Mouse (Mus musculus): ENCODE measurements around the gene D10Jhu81e.
"Not testable (repeated sequence)": the region's sequence is repeated elsewhere in the genome, so short reads cannot be mapped to it uniquely, and the experiment has no call there.

Gene D10Jhu81e

DNA sequence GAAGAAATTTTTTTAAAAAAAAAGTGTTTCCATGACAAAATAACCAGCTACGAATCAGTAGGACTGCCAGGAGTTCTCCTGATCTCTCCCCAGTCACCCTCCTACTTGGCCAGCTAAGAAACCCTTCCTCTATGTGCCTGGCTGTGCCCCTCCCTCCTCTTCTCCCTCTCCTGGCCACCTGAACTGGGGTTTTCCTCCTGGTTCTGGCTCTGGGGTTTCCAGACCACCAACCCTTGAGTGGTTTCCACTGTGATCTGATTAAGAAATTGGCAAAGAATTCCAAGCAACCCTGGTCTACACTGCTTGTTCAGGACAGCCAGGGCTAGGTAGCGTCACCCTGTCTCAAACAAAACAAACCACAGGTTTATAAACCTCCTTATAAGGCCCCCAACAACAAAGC lies 40.9 kb downstream of the D10Jhu81e start:
- DNase-seq = no peak

DNA sequence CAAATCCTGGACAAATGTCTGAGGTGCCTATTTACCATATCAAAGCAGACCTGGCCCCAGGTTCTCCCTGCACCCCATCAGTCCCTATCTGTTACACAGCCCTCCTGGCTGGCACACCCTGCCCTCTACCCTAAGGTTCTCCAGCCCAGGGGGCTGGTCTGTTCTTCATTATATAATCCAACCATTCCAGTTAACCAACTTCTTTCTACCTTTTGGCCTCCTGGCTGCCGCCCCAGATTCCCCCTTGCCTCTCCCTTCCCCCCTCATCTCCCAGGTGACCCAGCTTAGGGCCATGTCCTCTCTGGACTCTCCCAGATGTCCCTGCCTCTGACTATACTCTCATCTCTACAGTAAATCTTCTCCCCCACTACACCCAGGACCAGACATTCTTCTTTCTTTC lies 41.7 kb downstream of the D10Jhu81e start:
- DNase-seq = no peak

DNA sequence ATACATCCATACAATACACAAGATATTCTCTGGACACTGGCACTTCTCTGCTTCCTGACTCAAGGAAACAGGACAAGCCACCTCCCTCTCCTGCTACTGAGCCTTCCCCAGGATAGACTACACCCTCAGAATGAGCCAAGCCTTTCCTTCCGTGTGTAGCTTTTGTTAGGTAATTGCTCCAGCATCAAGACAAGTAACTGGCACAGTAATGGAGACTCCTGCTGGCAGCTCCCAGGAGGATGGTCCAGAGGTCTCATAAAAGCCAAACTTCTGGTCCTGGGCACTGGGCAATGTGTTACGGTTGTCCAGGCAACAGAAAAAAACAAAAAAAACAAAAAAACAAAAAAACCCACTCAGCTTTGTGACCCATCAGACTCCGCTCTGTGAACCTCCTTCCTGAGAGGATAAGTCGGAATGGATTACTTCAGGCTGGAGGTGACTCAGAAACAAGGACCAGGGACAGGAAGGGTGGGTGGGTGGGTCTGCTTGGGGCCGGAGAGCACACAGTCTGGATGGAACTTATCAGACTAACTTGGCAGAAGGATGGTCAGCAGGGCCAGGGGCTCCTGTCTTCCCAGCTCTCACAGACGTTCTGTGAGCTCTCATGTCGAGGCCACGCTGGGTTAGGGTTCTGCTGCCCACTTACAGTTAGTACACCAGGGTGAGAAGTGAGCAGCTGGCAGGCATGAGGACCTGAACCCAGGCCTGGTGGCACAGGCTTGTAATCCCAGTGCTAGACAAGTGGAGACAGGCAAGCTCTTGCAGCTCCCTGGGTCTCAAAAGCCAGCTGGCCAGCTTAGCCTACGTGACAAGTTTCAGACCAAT lies 42.3 kb downstream of the D10Jhu81e start:
- no peak for DNase-seq

DNA sequence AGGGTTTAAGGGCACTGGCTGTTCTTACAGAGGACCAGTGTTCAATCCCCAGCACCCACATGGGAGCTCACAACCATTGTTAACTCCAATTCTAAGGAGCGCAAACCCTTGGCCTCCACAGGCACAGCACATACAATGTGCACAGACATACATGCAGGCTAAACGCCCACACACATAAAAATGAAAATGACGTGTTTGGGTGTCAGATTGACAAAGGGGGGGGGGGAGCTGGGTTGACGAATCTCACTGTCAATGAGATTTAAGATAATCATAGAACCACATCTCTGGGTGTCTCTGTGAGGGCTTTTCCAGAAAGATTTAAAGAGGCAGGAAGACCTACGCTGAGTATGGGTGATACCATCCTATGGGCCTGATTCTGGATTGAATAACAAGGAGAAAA lies 43.3 kb downstream of the D10Jhu81e start:
- DNase-seq = no peak

DNA sequence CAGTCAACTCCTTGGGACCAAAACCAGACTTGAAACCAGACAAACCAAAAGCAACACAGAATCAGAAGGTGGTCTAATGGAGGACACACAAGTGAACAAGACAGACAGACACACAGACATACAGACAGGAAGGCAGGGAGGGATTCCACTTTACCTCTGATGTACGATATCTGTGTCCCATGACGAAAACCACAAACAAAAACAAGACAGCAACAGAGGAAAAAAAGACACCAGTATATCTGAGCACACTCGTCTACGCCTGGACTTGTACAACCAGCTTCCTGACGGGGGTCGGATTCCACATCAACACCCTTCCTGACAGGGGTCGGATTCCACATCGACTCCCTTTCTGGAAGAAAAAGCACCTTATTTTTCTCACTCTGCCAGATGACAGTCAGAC lies 44.5 kb downstream of the D10Jhu81e start:
- not testable (repeated sequence) for DNase-seq

DNA sequence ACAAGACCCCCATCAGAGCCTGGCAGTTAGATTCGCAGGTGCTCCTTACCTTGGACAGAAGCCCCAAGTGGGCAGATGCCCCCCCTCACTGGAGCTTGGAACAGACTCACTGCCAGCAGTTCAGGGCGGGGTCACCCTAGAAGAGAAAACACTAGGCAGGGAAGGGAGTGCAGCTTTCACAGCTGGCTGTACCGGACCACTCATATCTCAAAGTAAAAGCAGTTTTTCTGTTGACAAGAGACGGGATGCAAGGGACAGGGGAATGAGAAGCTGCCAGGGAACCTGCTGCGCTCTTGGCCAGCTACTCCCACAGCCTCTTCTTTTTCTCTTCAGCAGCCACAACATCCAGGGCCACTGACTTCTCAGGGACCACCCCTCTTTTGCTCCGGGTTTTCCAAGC lies 45.4 kb downstream of the D10Jhu81e start:
- DNase-seq = peak; percentile 58

DNA sequence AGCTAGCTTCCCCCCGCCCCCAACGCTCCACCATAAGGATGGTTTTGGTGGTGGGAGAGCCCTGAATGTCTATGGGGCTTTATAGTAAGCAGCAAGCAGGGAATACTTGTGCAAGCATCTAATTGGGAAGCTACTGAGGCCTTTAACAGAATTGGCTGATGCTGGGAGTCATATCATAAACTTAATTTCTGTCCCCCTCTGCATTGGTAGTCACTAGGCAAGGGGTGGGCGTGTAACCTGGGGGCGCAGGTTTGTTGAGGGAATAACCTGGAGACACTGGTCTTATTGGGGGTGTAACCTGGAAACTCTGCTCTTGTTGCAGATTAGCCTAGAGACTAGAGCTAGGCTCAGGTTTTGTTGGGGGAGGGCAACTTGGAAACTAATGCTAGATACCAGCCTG lies 50.2 kb downstream of the D10Jhu81e start:
- DNase-seq = no peak

DNA sequence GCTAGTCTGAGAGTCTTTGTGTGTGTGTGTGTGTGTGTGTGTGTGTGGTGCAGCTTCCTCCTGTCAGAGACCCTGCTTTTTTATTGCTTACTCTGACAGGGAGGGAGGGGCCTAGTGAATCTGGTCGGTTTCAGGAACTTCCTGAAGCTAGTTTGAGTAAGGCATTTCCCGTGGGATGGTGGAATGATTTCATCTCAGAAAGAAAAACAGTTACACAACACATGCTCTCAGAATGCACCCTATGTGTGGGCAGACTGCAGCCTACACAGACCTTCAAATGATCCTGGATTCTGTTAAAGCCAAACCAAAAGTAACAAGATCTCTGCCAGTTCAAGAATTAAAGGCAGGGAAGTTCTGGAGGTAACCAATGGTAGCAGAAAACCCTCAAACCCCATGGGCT lies 54.4 kb downstream of the D10Jhu81e start:
- DNase-seq = no peak

DNA sequence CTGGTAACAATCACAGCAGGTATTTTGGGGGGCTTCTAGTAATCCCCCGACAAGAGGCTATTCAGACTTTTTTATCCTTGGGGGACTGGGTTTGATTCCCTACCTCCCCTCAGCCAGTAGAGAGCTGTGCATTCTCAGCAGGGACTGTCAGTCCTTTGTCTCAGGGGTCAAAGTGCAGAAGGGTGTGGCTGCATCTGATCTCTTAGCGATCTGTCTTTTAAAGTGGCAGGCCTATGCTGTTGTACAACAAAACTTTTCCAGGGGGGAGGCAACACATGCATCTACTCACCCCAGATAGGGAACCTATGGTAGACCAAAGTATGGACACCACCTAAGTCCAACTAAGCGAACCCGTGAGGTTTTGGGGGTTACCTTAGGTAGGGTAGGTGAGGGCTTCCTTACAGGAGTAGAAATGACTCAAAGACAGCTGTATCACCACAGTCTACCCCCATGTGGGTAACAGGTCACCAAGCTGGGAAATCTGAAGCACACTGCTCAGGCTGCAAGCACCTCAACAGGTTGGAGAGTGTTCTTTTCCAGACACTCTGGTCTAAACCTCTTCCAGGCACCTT lies 55.0 kb downstream of the D10Jhu81e start:
- no peak for DNase-seq
